Mouse (Mus musculus) T-cell, adult 66 days (primary cell): ENCODE results near the gene Lypd9. TPM values are rescaled to one million over a fixed set of nuclear protein-coding genes. Genes with fewer than 3 reads are reported as not detected.

ENCODE experiments used
- total RNA-seq, 2 experiments: library from RNA; stranded (reverse); gene quantifications; 3 replicates in 1 of 2; 4 replicates in 1 of 2; pipeline ENCODE4 v1.2.4; 2023

The Lypd9 gene
- not detected for total RNA-seq

GRCm38 (mm10) chr11:58452759-58453158, at the start of gene Lypd9:
Gene Lypd9, minus strand, starts transcription at chr11:58452923.

DNA sequence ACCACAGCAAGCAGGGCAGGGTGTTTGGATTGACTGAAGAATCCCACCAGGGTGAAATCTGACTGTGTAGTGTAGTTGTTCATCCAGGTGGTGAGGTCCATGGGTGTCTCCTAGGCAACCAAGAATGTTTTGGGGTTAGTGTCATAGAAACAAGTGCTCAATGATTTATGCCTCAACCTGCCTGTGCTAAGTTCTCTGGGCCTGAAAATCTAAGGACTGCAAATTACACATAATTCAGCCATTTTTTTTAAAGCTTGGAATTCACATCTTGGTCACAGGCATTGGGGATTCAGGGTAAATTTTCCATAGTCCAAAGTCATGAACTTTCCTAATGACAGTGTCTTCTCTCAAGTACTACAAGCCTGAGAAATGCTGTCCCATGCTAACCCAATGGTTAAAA, 49.7 kb upstream of the Lypd9 start, which contains the start of gene Olfr331:
Olfr331 (minus strand) TSS at position 101 of the 400 bp plus-strand sequence.

DNA sequence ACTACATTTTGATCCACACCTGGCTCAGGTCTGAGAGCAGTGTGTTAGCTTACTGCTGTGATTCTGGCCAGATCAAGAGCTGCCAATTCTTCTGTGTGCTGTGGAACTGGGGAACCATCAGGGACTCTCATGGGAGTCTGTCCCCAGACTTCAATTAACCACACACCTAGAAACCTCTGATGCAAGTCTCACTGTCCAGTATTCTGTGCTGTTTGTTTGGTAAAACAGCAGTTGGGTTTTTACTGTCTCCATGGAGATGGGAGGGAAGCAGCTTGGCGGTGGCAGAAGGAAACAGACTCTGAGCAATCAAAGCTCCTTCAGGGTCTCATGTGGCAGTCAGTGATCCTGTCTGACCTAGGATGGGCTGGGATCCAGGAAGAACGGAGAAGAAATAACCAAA, 39.7 kb upstream of the Lypd9 start, which contains the start of gene Olfr332:
Olfr332 (minus strand) TSS at position 101 of the 400 bp plus-strand sequence.

DNA sequence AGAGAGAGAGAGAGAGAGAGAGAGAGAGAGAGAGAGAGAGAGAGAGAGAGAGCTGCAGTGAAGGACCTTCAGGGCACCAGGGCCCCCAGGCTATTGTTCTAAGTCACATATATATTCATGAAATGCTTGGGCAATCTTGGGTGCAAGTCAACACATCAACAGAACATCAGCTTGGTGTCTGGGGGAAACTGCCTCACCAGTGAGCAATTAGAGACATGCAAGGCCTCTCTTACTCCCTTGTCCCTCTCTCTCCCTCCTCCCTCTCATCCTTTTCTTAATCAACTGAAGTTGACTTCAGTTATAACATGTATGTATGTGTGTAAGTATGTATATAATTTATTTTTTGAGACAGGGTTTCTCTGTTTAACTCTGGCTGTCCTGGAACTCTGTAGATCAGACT, 9.4 kb upstream of the Lypd9 start, which contains the start of gene Olfr30:
Olfr30 (minus strand) TSS at position 101 of the 400 bp plus-strand sequence.

DNA sequence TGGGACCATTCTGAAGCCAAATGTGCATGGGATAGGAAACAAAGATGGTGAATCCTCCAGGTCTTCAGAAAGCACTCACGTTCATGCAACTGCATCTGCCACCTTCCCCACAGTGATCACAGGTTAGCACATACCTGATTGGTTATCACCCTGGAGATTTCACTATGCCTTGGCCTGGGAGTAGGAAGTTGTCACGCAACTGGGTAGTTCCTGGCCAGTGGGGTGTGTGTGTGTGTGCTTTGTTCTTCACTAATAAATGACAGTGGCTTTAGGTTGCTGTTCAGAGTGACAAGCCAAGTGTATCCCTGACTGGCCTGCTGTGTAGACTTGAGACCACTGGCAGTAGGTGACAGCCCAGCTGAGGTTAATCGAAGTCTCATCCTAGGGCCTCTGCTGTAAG, 20.5 kb downstream of the Lypd9 start, which contains the start of gene Gm12253:
Gm12253 (plus strand) TSS at position 301 of the 400 bp plus-strand sequence.

DNA sequence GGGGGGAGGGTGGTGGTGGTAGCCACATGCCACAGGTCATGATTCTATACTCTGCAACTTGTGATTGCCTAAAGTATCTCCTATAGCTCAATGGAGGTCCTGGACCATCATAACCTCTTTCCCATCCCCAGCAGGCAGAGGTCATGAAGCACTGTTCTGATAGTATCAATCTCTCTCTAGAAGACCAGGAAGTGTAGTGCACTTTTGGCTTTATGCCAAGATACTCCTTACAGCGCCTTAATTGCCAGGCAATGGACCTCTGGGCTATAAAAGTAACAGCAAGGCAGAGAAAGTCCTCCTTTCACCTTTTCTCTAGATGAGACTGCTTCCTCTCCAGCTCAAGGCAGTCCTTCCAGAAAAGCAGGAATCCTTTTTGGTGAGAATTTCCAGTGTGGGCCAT, 31.9 kb downstream of the Lypd9 start, which contains the start of gene 1810065E05Rik:
1810065E05Rik (plus strand) TSS at position 297 of the 400 bp plus-strand sequence.

Other genes with a start within 250 kb of the Lypd9 start
- gene 4930438A08Rik, start 178.1 kb downstream of the Lypd9 start, total RNA-seq = not detected
- 10 to 100 TPM; 30.4 to 32.7 TPM for gene Zfp692, start 145.9 kb downstream of the Lypd9 start, total RNA-seq
- 10 to 100 TPM; 37.8 to 39.5 TPM for gene Zfp672, start 122.6 kb downstream of the Lypd9 start, total RNA-seq
- 10 to 100 TPM; 29.4 to 38.2 TPM for gene Sh3bp5l, start 122.2 kb downstream of the Lypd9 start, total RNA-seq
- gene Lypd8, start 73.9 kb downstream of the Lypd9 start, total RNA-seq = not detected
- not detected for gene 1810065E05Rik, start 31.8 kb downstream of the Lypd9 start, total RNA-seq
- gene Gm12253, start 20.4 kb downstream of the Lypd9 start, total RNA-seq = not detected
- gene Olfr30, start 9.3 kb upstream of the Lypd9 start, total RNA-seq = not detected
- not detected for gene Olfr332, start 39.6 kb upstream of the Lypd9 start, total RNA-seq
- not detected for gene Olfr331, start 49.6 kb upstream of the Lypd9 start, total RNA-seq
- not detected for gene Olfr330, start 81.9 kb upstream of the Lypd9 start, total RNA-seq
- not detected for gene Olfr329-ps, start 93.5 kb upstream of the Lypd9 start, total RNA-seq
- gene Olfr328, start 102.7 kb upstream of the Lypd9 start, total RNA-seq = under 1 TPM; 0.20 to 0.53 TPM
- not detected for gene Olfr224, start 117.6 kb upstream of the Lypd9 start, total RNA-seq
- not detected for gene Olfr325, start 124.8 kb upstream of the Lypd9 start, total RNA-seq
- gene Olfr324, start 142.2 kb upstream of the Lypd9 start, total RNA-seq = not detected
- not detected for gene 2210407C18Rik, start 163.2 kb upstream of the Lypd9 start, total RNA-seq
- not detected for gene Olfr323, start 177.6 kb upstream of the Lypd9 start, total RNA-seq
- gene Trim58, start 187.5 kb upstream of the Lypd9 start, total RNA-seq = under 1 TPM; 0.32 to 0.33 TPM
- not detected for gene Olfr322, start 205.9 kb upstream of the Lypd9 start, total RNA-seq
- gene Olfr320, start 228.2 kb upstream of the Lypd9 start, total RNA-seq = not detected
- gene Olfr319, start 246.2 kb upstream of the Lypd9 start, total RNA-seq = not detected